Mouse (Mus musculus) lung, postnatal 10 days (tissue): ENCODE results near the gene Mmp14.
A peak's percentile ranks its signal among the peaks of the same experiment; 100 is the strongest.

ENCODE experiments used
- DNase-seq: peaks from one replicate; pipeline ENCODE4 v3.0.0; 2021

The Mmp14 gene

DNA sequence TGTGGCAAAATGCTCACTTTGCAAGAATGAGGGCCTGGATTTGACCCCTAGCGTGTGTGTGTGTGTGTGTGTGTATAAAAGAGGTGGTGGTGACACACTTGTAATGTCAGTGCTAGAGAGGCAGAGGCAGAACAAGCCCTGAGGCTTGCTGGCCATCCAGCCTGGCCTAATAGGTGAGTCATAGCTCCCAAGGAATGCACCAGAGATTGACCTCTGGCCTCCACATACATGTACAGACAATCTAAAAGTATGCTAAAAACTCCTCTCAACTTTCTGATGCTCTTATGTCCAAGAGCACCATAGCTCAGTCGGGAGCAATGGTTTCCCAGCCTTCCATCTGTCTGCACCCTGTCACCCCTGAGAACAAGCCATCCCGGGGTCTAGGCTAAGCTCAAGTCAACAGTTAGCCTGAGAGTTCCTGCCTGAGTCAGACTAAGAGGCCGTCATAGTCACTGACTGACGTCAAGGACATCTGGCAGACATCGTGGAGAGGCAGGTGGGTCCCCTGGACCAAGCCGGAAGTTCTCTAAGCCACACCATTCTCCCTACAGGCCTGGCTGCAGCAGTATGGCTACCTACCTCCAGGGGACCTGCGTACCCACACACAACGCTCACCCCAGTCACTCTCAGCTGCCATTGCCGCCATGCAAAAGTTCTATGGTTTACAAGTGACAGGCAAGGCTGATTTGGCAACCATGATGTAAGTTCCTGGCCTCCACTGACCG lies 3.9 kb downstream of the Mmp14 start:
- no peak for DNase-seq

- no peak for DNase-seq
Measured at GRCm38 (mm10) chr14:54439155-54439554, 7.7 kb downstream of the Mmp14 start.

- DNase-seq, result no peak
Measured at GRCm38 (mm10) chr14:54439610-54440009, 8.2 kb downstream of the Mmp14 start.

GRCm38 (mm10) chr14:54440538-54440937 lies 9.1 kb downstream of the Mmp14 start:
- DNase-seq, result no peak

- no peak for DNase-seq
Measured at GRCm38 (mm10) chr14:54441365-54441764, 10.0 kb downstream of the Mmp14 start.

- no peak for DNase-seq
Measured at GRCm38 (mm10) chr14:54442548-54442947, 11.1 kb downstream of the Mmp14 start.

DNA sequence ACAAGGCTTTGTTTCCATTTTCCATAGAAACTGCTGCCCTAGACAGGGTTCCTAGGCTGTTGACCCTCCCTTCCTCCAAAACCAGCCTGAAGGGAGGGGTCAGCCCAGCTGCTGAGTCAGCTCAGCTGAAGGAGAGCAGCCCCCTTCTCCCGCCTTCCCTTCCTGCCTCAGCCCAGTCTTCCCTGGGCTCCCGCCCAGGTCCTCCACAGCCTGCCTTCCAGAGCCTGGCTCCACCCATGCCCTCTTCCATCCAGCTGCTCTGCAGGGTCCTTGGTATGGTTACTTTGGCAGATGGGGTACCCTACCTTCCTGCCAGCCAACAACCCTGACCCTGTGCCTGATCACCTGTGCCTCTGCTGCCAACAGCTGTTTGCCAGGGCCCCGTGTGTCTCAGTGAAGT lies 11.8 kb downstream of the Mmp14 start:
- DNase-seq, result peak; percentile 87

GRCm38 (mm10) chr14:54443712-54444618 lies 12.6 kb downstream of the Mmp14 start:
- peak; percentile 82 for DNase-seq

DNA sequence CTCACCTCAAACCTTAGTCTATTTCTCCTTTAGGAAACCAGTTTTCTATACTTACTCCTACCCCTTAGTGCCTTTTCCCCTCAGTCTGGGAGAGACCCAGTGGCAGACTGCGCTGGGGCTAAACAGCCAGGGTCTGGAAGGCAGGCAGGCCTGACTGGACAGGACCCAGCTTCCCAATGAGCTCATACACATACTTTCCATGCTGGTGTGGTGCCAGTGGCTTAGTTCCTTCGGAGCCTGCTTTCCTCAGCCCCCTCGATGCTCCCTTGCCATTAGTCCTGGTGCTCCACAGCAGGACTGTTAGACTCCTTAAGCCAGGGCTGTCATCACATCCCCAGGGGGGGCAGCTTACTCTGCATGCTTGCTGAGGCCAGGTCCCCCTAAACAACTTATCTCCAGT lies 14.1 kb downstream of the Mmp14 start:
- peak; percentile 88 for DNase-seq

DNA sequence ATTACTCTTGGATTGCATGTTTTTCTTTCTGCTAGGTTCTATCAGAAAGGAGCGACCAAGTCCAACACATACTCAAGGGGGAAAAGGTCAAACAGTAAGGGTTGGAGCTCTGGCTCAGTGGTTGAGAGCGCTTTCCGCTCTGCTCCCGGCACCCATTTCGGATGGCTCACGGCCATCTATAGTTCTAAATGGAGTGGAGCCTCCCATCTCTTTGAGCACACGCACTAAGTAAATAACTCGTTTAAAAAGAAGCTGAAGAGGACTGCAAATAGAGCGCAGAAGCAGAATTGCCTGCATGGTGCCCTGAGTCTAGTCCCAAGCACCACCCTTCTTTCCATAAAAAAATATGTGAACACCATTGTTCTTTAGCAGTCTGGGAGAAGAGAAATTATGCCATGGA lies 22.2 kb downstream of the Mmp14 start:
- no peak for DNase-seq

GRCm38 (mm10) chr14:54454669-54455528 lies 23.5 kb downstream of the Mmp14 start:
- no peak for DNase-seq

- DNase-seq, result no peak
Measured at GRCm38 (mm10) chr14:54457907-54458569, 26.6 kb downstream of the Mmp14 start.

GRCm38 (mm10) chr14:54462146-54462545 lies 30.7 kb downstream of the Mmp14 start:
- no peak for DNase-seq

- no peak for DNase-seq
Measured at GRCm38 (mm10) chr14:54463108-54463958, 31.9 kb downstream of the Mmp14 start.

- peak; percentile 93 for DNase-seq
Measured at GRCm38 (mm10) chr14:54463959-54464292, 32.5 kb downstream of the Mmp14 start, which contains the start of gene Lrp10. TSS of gene Lrp10 (plus strand) at chr14:54464137.

DNA sequence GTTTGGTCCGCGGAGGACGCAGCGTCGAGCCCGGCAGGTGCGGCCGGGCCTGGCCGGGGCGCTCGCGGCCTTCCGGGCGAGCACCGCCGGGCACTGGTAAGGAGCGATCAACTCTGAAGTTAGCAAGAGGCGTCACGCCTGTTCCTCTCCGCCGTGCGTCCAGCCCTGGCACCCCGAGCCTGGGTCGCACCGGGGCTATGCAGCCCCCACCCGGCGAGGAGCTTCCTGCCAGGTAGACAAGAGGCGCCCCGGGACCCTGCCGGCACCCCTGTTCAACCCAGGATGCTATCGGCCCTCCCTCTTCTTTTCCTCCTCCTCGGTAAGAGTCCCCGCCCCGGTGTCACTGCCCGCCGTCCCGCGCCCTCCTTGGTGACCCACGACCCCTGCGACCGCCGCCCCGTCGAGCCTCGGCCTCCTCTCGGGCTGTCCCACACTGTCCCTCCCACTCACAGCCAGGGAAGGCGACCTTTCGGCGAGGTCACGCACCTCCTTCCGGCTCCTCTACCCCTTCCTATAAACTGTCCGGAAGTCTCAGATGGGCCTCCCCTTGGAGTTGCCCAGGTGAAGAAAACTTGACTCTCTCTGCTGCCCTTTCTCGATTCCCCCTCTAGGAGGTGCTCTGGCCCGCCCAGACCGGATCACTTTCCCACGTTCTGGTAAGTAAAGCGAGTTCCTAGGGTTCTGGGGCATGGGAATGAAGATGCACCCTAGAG lies 33.0 kb downstream of the Mmp14 start:
- peak; percentile 88 for DNase-seq

- DNase-seq, result no peak
Measured at GRCm38 (mm10) chr14:54471467-54471866, 40.1 kb downstream of the Mmp14 start.

- no peak for DNase-seq
Measured at GRCm38 (mm10) chr14:54472671-54473070, 41.3 kb downstream of the Mmp14 start.

- DNase-seq, result no peak
Measured at GRCm38 (mm10) chr14:54474744-54475143, 43.3 kb downstream of the Mmp14 start.

DNA sequence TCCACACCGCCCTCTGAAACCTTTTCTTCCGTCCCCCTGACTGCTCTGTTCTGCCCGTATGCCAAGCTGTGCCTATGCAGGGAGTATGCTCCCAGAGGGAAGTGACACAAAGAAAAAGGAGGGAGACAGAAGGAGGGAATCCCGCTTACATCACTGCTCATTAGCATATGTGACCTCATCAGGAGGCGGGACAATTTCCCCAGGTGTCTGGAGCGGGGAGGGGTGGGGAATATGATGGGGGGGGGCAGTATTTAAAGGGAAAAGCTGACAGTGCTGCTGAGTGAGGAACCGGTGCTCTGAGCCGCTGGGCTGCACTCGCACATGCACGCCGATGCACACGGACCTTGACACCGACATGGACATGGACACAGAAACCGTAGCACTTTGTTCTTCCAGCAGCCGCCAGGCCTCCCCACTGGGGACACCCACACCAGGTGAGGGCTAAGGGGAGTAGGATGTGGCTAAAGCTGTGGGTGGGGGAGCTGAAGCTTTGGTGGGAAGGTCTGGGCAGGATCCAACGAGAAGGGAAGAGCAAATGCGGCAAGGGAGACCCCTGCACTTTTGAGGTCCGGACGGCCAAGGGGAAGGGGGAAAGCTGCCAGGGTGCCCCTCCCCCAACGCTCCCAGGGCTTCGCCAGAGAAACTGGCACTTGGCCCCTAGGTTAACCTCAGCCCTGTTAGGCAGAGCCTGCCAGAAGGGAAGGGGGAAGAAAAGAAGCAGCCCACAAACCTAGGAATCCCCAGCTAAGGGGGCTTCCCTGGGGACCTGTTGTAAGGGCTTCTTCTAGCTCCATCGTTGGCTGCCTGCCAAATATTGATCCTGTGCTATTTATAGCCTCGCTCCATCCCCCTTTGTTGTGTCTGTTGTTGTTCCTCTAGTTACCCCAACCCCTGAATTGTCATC lies 44.8 kb downstream of the Mmp14 start, which contains the start of gene Rem2:
Rem2 (plus strand) TSS at position 160 of the 904 bp plus-strand sequence.
- DNase-seq, result peak; percentile 82
